Mouse (Mus musculus): ENCODE data around the gene Itpk1. TPM values are rescaled to one million over a fixed set of nuclear protein-coding genes. Genes with fewer than 3 reads are reported as not detected.
"Not testable (repeated sequence)": the region's sequence is repeated elsewhere in the genome, so short reads cannot be mapped to it uniquely, and the experiment has no call there.

Itpk1 gene
- polyA plus RNA-seq, 1 experiment, result 32.3 TPM

DNA sequence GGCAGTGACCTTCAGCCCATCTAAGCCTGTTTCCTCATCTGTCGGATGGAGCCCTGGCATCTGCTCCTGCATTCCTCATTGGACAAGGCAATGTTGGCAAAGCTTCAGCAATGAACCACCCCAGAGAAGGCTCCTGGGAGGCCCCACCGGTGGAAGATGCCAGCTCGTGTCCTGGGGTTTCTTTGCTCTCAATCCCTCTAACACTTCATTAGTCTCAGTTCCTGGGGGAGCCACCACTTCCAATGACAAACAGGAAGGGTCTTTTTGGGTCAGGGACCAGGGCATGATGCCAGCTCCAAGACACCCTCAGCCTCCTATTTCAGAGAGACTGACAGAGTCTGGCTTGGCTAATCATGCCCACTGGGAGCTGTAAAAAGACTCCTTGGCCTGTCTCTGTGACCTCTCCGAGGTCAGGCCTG lies 71.6 kb downstream of the Itpk1 start:
- no peak for TF ChIP-seq CTCF (IDR thresholded peaks at IDR 0.05; ENCODE audit: borderline replicate concordance, extremely low read depth, insufficient read depth, insufficient read length)
- no peak for TF ChIP-seq POLR2A (IDR thresholded peaks at IDR 0.05; ENCODE audit: borderline replicate concordance, extremely low read depth, insufficient read depth, insufficient read length, poor library complexity, severe bottlenecking)
- DNase-seq (ENCODE audit: low read depth), result peak; percentile 78

DNA sequence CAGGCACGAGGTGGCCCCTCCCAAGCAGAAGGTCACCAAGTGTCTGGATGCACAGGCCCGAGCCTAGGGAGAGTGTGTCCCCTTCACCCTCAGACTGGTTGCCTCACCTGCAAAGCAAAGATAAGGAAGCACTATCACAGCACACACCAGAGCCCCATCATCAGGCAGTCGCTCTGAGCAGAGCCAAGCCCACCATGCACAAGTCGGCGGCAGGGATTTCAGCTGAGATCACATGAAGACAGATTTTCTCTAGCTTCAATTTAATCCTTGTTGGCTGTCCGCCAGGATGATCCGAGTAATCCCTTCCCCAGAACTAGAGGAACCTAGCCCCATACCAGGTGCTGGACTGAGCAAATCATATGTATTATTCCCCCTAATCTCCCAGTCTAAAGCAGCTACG lies 73.0 kb downstream of the Itpk1 start:
- peak; percentile 80 for DNase-seq (ENCODE audit: low read depth)
- TF ChIP-seq CTCF (IDR thresholded peaks at IDR 0.05; ENCODE audit: borderline replicate concordance, extremely low read depth, insufficient read depth, insufficient read length) (no peak), POLR2A (IDR thresholded peaks at IDR 0.05; ENCODE audit: borderline replicate concordance, extremely low read depth, insufficient read depth, insufficient read length, poor library complexity, severe bottlenecking) (no peak)

- not testable (repeated sequence) for DNase-seq (ENCODE audit: low read depth)
Measured at GRCm38 (mm10) chr12:102630471-102630870, 74.3 kb downstream of the Itpk1 start.

- TF ChIP-seq CTCF (IDR thresholded peaks at IDR 0.05; ENCODE audit: borderline replicate concordance, extremely low read depth, insufficient read depth, insufficient read length) (no peak), POLR2A (IDR thresholded peaks at IDR 0.05; ENCODE audit: borderline replicate concordance, extremely low read depth, insufficient read depth, insufficient read length, poor library complexity, severe bottlenecking) (no peak)
- DNase-seq (ENCODE audit: low read depth), result no peak
Measured at GRCm38 (mm10) chr12:102628221-102628620, 76.5 kb downstream of the Itpk1 start.

DNA sequence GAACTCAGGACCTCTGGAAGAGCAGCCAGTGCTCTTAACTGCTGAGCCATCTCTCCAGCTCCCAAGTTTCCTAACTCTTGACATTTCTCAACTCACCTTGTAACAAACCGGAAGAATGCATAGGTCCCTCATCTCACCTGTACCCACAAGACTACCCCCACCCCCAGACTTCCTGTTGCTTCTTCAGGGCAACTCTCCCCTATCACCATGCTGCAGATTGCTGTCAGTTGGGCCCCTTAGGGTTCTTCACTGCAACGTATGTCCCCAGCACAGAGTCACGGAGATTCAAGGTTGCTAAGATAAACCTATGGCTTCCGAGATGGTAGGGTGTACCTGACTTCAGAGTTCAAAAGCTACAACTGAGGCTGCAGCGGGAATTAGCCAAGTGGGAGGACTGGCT lies 77.2 kb downstream of the Itpk1 start:
- TF ChIP-seq POLR2A (IDR thresholded peaks at IDR 0.05; ENCODE audit: borderline replicate concordance, extremely low read depth, insufficient read depth, insufficient read length, poor library complexity, severe bottlenecking) (no peak), CTCF (IDR thresholded peaks at IDR 0.05; ENCODE audit: borderline replicate concordance, extremely low read depth, insufficient read depth, insufficient read length) (no peak)
- DNase-seq (ENCODE audit: low read depth), result no peak

DNA sequence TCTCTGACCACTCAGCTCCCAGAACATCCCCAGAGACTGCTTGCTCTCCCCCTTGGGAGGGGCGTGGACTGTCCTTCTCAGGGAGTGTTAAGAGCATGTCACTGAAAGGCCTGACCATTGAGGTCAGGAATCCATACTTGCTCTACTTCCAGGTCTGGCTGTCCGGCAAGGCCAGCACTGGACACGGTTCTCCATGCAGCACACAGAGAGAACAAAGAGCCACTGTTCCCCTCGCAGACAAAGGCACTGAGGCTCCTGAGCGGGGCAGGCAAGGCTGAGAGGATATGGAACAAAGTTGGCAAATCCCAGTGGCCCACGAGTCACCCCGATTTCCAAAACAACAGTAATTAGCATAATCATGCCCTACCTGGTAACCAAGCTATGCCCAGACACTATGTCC lies 77.9 kb downstream of the Itpk1 start:
- TF ChIP-seq CTCF (IDR thresholded peaks at IDR 0.05; ENCODE audit: borderline replicate concordance, extremely low read depth, insufficient read depth, insufficient read length), result no peak
- no peak for DNase-seq (ENCODE audit: low read depth)

GRCm38 (mm10) chr12:102625717-102626116 lies 79.0 kb downstream of the Itpk1 start:
- TF ChIP-seq POLR2A (IDR thresholded peaks at IDR 0.05; ENCODE audit: borderline replicate concordance, extremely low read depth, insufficient read depth, insufficient read length, poor library complexity, severe bottlenecking) (no peak), CTCF (IDR thresholded peaks at IDR 0.05; ENCODE audit: borderline replicate concordance, extremely low read depth, insufficient read depth, insufficient read length) (no peak)
- no peak for DNase-seq (ENCODE audit: low read depth)

- no peak for DNase-seq (ENCODE audit: low read depth)
Measured at GRCm38 (mm10) chr12:102625118-102625517, 79.6 kb downstream of the Itpk1 start.

DNA sequence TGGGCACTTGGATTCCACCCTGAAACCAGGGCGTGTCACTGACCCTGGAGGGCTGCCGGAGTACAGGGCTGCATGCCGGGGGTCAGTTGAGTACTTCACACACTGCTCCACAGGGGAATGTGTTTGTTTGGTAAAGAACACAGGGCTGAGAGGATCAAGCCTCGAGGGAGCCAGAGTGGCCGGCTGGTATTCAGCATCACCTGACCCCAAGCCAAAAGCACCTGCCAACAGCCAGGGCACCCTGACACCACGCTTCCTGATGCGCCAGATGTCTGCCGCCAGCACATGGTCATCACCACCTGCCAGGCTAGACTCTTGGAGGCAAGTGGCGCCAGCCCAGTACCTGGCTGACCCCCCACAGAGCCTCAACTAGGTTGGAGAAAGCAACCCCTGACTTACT lies 80.9 kb downstream of the Itpk1 start:
- no peak for DNase-seq (ENCODE audit: low read depth)
- TF ChIP-seq CTCF (IDR thresholded peaks at IDR 0.05; ENCODE audit: borderline replicate concordance, extremely low read depth, insufficient read depth, insufficient read length) (no peak), POLR2A (IDR thresholded peaks at IDR 0.05; ENCODE audit: borderline replicate concordance, extremely low read depth, insufficient read depth, insufficient read length, poor library complexity, severe bottlenecking) (no peak)

More at GRCm38 (mm10) chr12:102625118-102625517, 79.6 kb downstream of the Itpk1 start:
- no peak for TF ChIP-seq CTCF (IDR thresholded peaks at IDR 0.05; ENCODE audit: borderline replicate concordance, extremely low read depth, insufficient read depth, insufficient read length)
- no peak for TF ChIP-seq POLR2A (IDR thresholded peaks at IDR 0.05; ENCODE audit: borderline replicate concordance, extremely low read depth, insufficient read depth, insufficient read length, poor library complexity, severe bottlenecking)

DNA sequence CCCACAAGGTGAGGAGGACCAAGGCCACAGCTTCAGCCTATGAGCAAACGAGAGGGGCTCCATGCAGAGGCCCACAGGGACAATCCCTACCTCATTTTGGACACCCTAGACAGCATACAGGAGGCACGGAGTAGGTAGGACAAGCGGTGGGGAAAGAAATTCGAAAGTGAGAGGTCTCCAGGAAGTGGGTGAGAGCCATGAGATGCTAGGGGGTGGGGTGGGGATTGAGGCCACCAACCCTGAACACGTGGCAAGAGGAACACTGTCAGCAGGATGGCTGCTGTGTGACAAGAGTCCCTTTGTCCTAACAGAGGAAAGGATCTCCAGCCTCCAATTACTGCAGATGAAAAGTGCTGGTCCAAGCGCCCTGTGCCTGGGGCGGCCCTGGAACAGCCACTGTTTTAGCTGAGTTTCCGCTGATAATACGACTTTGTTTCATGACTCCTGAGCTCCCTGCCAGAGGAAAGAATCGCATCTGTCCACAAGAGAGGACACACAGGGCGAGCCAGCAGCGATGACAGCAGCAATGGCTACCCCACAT lies 82.4 kb downstream of the Itpk1 start:
- TF ChIP-seq CTCF (IDR thresholded peaks at IDR 0.05; ENCODE audit: borderline replicate concordance, extremely low read depth, insufficient read depth, insufficient read length) (no peak), POLR2A (IDR thresholded peaks at IDR 0.05; ENCODE audit: borderline replicate concordance, extremely low read depth, insufficient read depth, insufficient read length, poor library complexity, severe bottlenecking) (no peak)
- no peak for DNase-seq (ENCODE audit: low read depth)

DNA sequence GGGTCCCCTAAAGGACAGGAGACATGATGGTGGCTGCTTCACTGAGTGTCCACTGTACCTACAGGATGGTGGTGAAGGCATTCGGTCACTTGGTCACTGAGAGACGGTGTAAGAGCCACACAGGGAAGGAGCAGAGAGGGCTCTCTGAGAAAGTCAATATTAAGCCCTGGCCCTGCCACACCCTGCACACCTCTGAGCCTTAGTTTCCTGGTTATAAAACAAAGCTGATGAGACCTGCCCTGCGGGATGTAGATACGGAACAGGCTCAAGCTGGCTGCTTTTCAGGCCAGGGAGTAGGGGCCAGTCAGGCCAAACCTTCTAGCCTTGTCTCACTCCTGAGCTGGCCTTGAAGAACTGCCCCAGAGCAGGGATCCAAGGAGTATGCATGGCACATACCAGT lies 82.9 kb downstream of the Itpk1 start:
- DNase-seq (ENCODE audit: low read depth), result no peak
- no peak for TF ChIP-seq POLR2A (IDR thresholded peaks at IDR 0.05; ENCODE audit: borderline replicate concordance, extremely low read depth, insufficient read depth, insufficient read length, poor library complexity, severe bottlenecking)
- no peak for TF ChIP-seq CTCF (IDR thresholded peaks at IDR 0.05; ENCODE audit: borderline replicate concordance, extremely low read depth, insufficient read depth, insufficient read length)

DNA sequence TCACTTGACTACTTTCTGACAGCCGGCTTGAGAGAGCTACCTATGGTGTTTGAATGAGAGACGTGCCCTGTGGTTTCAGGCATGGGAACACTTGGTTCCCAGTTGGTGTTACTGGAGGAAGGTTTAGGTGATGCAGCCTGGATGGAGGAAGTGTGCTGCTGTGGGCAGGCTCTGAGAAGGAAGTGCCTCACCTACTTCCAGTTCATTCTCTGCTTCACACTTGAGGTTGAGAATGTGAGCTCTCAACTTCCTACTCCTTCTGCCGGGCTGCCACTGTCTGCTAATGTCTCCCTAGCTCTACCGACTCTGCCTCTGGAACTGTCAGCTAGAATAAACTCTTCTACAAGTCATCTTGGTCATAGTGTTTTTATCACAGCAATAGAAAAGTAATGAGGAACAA lies 83.5 kb downstream of the Itpk1 start:
- TF ChIP-seq POLR2A (IDR thresholded peaks at IDR 0.05; ENCODE audit: borderline replicate concordance, extremely low read depth, insufficient read depth, insufficient read length, poor library complexity, severe bottlenecking) (no peak), CTCF (IDR thresholded peaks at IDR 0.05; ENCODE audit: borderline replicate concordance, extremely low read depth, insufficient read depth, insufficient read length) (no peak)
- no peak for DNase-seq (ENCODE audit: low read depth)

DNA sequence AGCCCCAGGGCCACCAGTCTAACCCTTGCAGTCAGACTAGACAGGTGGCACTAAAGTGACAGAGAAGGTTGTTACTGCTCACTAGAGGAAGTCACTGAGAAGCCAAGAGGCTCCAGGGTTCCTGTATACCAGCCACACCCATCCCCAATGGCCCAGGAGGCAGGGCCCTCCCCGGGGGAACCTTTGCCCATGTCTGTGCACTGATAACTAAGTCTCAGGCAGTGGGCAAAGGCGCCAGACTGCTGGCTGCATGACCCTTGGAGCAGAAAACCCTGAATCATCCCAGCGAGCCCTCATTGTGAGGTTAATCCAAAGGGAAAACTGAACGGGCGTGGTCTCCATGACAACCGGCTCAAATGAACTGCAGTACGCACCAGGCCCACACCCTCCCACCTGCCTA lies 84.8 kb downstream of the Itpk1 start:
- DNase-seq (ENCODE audit: low read depth), result no peak
- TF ChIP-seq POLR2A (IDR thresholded peaks at IDR 0.05; ENCODE audit: borderline replicate concordance, extremely low read depth, insufficient read depth, insufficient read length, poor library complexity, severe bottlenecking) (no peak), CTCF (IDR thresholded peaks at IDR 0.05; ENCODE audit: borderline replicate concordance, extremely low read depth, insufficient read depth, insufficient read length) (no peak)
